8 mouse cellular contexts compared by ENCODE assay signal in the genomic region with DNA sequence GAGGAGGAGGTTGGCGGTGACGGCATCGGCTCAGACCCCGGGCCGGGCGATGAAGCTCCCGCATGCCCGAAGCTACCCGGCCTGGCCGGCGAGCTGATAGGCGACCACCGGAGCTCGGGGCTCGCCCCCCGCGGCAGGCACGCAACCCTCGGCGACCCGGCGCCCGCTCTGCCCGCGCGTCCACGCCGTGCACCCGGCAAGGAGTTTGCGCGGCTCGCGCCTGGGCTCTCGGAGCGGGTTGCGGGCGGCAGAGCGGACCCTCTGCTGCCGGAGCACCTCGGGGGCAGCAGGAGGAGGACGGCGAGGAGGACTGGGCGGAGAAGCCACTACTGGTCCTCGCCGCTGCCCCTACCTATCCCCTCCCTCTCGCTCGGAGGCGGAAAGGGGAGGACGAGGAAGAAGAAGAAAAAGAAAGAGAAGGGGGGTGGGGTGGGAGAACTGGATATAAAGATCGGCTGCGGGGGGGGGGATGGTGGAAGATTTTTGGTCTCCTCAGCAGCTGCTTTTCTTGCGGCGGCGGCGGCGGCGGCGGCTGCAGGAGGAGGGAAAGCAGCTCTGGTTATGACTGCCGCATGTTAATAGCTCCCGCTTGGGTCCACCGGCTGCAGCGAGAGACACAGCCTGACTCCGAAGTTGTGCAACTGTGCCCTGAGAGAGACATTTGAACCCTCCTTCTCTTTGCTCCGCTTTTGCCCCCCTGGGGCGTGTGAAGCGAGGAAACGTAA. TPM values are rescaled to one million over a fixed set of nuclear protein-coding genes. Genes with fewer than 3 reads are reported as not detected.
DNase-seq lines count a peak whose midpoint lies in the region; ATAC-seq lines count a peak whose summit lies in the region.

No protein-coding gene starts in this region.

- H3K9ac ChIP-seq in hindbrain, embryonic 12.5 days, result peak overlapping the region; percentile 94

- peak overlapping the region; percentile 89 for H3K4me2 ChIP-seq in hindbrain, embryonic 12.5 days (replicated peaks)

- no peaks in the 10 kb centered on the region for H3K9me3 ChIP-seq in hindbrain, embryonic 12.5 days (replicated peaks)

- H3K36me3 ChIP-seq in hindbrain, embryonic 12.5 days, result no peaks in the 10 kb centered on the region

- ATAC-seq in hindbrain, embryonic 12.5 days (ENCODE audit: low FRiP score), result peak; percentile 55

- H3K27ac ChIP-seq in hindbrain, embryonic 12.5 days, result peak overlapping the region; percentile 99

- H3K27me3 ChIP-seq in hindbrain, embryonic 12.5 days, result no peaks in the 10 kb centered on the region

- H3K4me1 ChIP-seq in hindbrain, embryonic 12.5 days, result peaks cover 16% of the 10 kb centered on the region

- DNase-seq in adrenal gland, adult 2 months, result peak; percentile 44
- DNase-seq in cerebellum, adult 9-11 months, result peak; percentile 68
- DNase-seq in frontal cortex, adult 2 months (ENCODE audit: extremely low spot score in 1 of 2, low spot score in 1 of 2), result peak; percentile 30 to 59
- peak; percentile 42 to 61 for DNase-seq in left cerebral cortex, adult 8-10 months (ENCODE audit: low spot score in 2 of 2)
- peak; percentile 14 for DNase-seq in lung, postnatal 25 days (ENCODE audit: low spot score)
- peak; percentile 64 to 78 for DNase-seq in right cerebral cortex, adult 2 months (ENCODE audit: low spot score in 2 of 2)
- DNase-seq in MN1 (ENCODE audit: low spot score), result no peak

- H3K4me3 ChIP-seq in hindbrain, embryonic 12.5 days, result peak overlapping the region; percentile 81

- WGBS in hindbrain, embryonic 12.5 days, result under 1% methylated on average over 63 of the region's 67 CpGs

RNA-seq across cellular contexts. Expression of a gene that starts 0.5 kb away (rescaled TPM):
- 1 to 10 TPM; 3.1 to 3.4 TPM for total RNA-seq in adrenal gland, adult 2 months (2021)
- 1.2 and 1.7 TPM in 2 replicates for polyA plus RNA-seq in adrenal gland, adult 2 months (2012; rRNA removed)
- polyA plus RNA-seq in frontal cortex, adult 2 months (2012; rRNA removed), result 45.7 and 64.4 TPM in 2 replicates
- polyA plus RNA-seq in hindbrain, embryonic 12.5 days (2016; fragmentation: Nextera tagmentation; extraction: Ambion mirVana), result 49.4 and 54.9 TPM in 2 replicates
- total RNA-seq in left cerebral cortex, adult 8-10 months (2022), result 100 to 1,000 TPM; 202 to 218 (median 203) TPM

Comparison
In these comparisons a context has a peak if more than half of its experiments do, and no peak if none do; other contexts are left out.
1. RNA of a gene that starts 0.5 kb away (polyA plus RNA-seq): 45.7 to 64.4 TPM in frontal cortex, adult 2 months and 49.4 to 54.9 TPM in hindbrain, embryonic 12.5 days; 1.2 to 1.7 TPM in adrenal gland, adult 2 months; every median in the first group is over 10 times any median in the second.